Mouse (Mus musculus) induced T-regulatory cell, adult 2 months (primary cell): ENCODE results near the gene Creb3.

Source experiments
- DNase-seq: peaks from one replicate; pipeline ENCODE4 v3.0.0-alpha.2; 2012; ENCODE audit warnings: low read depth

Creb3 gene

GRCm38 (mm10) chr4:43558028-43558630 is 4.0 kb upstream of the Creb3 start:
- no peak for DNase-seq

DNA sequence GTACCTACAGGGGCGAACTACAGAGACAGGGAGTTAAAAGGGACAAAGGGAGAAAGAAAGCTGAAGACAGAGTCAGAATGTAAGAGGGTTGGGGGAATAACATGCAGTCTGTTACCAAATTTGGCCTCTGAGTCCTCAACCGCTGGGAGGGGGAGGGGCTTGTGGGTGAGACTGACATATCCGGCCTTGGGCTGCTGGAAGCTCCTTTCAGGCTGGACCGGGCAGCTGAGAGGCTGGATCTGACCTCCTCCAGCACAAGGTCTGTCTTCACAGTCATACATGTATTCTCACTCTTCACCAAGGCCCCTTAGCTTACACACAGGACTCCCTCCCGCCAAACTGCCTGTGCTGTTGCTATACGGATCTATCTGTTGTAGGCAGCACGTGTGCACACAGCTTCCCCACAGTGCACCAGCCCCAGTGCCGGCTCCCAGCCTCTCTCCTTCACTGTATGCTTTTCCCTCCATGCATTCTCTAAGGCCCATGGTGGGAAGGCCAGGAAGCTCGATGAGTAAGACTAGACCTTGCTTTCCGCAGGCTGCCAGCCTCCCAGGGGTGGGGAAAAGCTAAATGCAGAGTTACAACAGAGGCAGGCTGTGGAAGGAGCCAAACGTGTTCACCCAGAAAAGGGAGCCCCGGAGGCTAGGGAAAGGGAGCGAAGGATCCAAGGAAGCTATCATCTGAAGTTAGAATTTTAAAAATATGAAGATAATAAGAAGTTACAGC is 3.3 kb upstream of the Creb3 start:
- peak; percentile 88 for DNase-seq

DNA sequence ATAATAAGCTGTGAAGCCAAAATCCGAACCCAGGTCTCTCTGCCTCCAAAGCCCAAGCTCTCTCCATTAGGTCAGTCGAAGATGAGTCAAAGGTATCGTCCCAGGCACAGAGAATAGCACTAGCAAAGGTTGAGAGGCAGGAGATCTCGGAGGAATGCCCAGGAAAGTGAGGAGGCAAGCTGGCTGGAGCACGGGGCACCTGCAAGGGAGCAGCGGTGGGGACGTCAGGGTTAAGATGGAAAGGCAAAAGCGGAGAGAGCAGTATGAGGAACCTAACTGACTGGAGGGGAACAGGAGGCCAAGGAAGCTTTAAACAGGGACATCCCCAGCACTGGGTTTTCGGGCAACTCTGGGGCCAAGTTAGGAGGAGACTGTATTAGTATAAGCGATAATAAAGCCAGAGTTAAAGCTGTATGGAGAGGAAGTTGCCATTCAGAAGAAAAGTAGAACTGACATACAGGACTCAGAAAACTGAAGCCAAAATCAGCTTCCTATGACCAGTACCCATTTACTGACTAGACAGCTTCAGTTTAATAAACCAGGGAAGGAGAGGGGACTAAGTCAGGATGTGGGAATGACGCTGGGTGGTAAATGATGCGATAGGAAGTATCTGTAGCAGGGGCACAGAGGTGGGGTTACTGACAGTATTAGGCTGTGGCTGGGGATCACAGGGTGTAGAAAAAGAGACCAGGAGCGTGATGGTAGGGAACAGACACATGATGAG is 2.5 kb upstream of the Creb3 start:
- peak; percentile 36 for DNase-seq

GRCm38 (mm10) chr4:43560243-43560611 is 1.9 kb upstream of the Creb3 start:
- peak; percentile 20 for DNase-seq

- peak; percentile 52 for DNase-seq
Observed at GRCm38 (mm10) chr4:43560976-43561375, 1.2 kb upstream of the Creb3 start.

- no peak for DNase-seq
Observed at GRCm38 (mm10) chr4:43561436-43561996, 616 bp upstream of the Creb3 start.

- peak; percentile 71 for DNase-seq
Observed at GRCm38 (mm10) chr4:43562769-43563600, 853 bp downstream of the Creb3 start.

DNA sequence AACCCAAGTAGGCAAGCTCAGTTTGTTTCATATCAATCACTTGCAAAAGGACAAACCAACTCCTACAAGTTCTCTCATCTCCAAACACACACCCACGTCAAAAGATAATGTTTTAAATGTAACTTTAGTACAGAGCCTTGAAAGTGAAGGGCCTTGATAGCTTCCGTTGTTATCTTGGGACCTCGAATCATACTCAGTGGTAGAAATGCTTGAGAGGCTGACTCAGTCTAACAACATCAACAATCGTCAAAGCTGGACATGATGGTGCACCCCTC is 1.4 kb downstream of the Creb3 start:
- no peak for DNase-seq

- DNase-seq = no peak
Observed at GRCm38 (mm10) chr4:43564231-43564630, 2.1 kb downstream of the Creb3 start.

- DNase-seq = no peak
Observed at GRCm38 (mm10) chr4:43567140-43567539, 5.0 kb downstream of the Creb3 start.

GRCm38 (mm10) chr4:43571395-43572045 is 9.4 kb downstream of the Creb3 start:
- no peak for DNase-seq

GRCm38 (mm10) chr4:43573561-43573960 is 11.4 kb downstream of the Creb3 start:
- DNase-seq = no peak

DNA sequence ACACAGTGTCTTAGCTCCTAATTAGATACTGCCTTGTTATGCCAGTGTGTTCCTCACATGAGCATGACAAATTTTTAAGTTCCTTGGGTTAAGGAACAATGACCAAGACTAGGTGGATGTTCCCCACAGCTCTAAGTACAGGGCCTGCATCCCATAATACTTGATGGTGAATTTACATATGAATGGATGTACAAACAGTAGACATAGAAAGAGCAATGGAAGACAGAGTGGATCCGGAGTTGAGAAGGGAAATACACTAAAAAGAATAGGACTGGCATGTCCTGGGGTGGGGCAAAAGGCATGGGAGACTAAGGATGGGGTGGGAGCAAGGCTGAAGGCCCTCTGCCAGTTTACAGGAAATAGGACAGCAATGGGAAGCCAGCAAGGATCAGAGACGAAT is 13.2 kb downstream of the Creb3 start:
- no peak for DNase-seq

DNA sequence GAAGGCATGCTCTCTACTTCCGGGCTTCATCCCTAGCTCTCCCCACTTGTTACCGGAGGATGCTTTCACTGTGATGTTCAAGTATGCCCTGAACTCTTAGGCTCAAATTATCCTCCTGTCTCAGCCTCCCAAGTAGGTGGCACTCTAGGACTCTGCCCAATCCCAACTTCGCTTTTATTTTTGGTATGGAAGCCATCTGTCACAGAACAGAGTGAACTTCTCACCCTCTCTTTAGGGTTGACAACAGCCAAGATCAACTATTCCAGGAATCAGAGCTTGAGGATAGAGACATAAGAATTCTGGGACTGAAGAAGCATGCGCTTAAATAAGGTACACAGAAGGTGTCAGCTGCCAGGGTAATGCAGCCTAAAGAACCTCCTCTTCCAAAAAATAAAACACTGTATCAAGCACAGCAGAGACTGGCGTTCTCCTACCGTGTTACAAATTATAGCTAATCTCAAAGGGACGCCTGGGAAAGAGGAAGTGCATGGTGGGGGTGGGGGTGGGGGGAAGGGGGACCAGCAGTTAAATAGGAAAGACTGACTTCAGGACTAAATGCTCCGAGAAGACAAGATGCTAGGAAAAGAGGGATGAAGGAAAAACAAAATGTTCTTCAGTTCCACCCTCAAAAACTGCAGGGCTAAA is 15.2 kb downstream of the Creb3 start:
- peak; percentile 41 for DNase-seq

DNA sequence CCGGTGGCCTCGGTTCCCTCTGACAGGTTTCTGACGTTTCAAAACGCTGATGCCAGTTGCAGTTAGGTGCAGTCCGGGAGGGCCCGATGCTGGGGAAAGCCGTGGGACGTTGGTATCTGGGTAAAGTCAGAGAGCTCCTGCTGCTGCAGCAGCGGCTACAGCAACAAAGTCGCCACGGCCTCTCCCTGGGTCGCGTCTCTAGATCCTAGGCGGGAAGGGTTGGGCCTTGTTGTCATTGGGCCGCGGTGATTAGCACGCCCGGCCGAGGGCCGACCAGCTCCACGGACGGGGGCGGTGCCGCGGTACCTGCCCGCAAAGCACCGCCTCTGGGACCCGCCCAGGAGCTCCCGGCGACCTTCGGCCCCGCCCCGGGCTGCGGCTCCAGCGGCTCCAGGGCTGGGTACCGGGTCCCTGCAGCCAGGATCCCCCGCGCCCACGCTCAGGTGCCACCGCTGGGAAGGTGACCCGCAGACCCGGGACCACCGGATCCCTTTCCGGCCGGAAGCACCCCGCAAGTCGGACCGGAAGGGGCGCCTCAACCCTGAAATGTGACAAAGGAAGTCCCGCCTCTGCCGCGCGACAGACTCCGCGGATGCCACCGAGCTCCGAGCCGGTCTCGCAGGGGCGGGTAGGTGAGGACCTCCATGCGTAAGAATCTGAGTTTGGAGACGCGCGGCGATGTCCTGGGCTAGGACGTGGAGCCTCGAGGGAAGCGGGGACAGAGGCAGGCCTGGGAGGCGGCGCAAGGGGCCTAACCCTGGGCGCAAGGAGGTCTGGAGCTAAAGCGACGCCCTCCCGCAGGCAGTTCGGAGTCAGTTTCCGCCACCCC is 16.5 kb downstream of the Creb3 start, which contains the start of the genes Rgp1 and Gba2:
Gene Rgp1 (plus strand): TSS at position 340 of the 829 bp plus-strand sequence.
Gene Gba2 (minus strand): TSS at position 498 of the 829 bp plus-strand sequence.
- DNase-seq = peak; percentile 90

DNA sequence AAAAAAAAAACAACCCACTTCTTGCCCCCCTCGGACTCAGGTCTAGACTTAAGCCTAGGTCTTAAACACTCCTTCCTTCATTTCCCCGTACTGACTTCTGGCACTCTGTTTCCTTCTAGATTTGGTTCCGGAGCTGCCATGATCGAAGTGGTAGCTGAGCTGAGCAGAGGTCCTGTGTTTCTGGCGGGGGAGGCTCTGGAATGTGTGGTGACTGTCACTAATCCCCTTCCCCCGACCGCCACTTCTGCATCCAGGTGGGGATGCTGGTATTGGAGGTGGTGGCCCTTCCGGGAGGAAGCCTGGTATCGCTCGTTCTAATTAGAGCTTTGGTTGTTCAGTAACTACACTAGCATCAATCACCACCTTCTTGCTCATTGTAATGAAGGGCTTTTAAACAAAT is 17.1 kb downstream of the Creb3 start:
- no peak for DNase-seq

GRCm38 (mm10) chr4:43579731-43580130 is 17.6 kb downstream of the Creb3 start:
- no peak for DNase-seq

GRCm38 (mm10) chr4:43580721-43581120 is 18.6 kb downstream of the Creb3 start:
- DNase-seq = no peak

GRCm38 (mm10) chr4:43581381-43581780 is 19.2 kb downstream of the Creb3 start:
- no peak for DNase-seq

DNA sequence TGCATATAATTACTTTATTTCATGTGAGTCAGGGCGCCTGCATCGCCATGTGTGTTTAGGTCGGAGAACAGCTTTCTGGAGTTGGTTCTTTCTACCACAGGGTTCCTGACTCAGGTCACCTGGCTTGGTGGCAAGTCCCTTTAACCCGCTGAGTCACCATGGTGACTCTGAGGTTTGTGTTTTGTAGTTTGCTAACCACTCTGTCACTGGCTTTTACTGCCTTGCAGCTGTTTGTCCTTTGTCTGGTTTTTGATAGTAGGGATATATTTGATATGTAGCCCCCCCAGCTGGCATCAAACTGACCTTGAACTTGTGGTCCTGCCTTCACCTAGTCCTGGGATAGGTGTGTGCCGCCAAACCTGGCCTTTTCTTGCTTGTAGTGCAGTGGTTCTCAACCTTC is 20.1 kb downstream of the Creb3 start:
- DNase-seq = no peak
